Mouse (Mus musculus) neutrophil, adult 5-6 weeks (primary cell): ENCODE data around the gene 1500009L16Rik. TPM values are rescaled to one million over a fixed set of nuclear protein-coding genes. Genes with fewer than 3 reads are reported as not detected.
A peak's percentile ranks its signal among the peaks of the same experiment; 100 is the strongest.

Source experiments
- ATAC-seq: fragments of 151-379, 151-347 bp; 2 replicates; pipeline ENCODE4 v1.8.0; 2017; ENCODE audit warnings: mild to moderate bottlenecking, moderate TSS enrichment; ENCODE audit not compliant: insufficient number of reproducible peaks, poor library complexity, low FRiP score, severe bottlenecking; ENCODE audit errors: extremely low read depth
- total RNA-seq: library from RNA; stranded (forward); fragments of 200-1000 nt; gene quantifications from 2 replicates; pipeline ENCODE4 v1.2.3, GENCODE M21; 2017

The 1500009L16Rik gene
- total RNA-seq, 1 experiment from 2014 or later = not detected

GRCm38 (mm10) chr10:83757343-83757962, 34.8 kb downstream of the 1500009L16Rik start:
- ATAC-seq = no peak

GRCm38 (mm10) chr10:83758732-83759131, 36.1 kb downstream of the 1500009L16Rik start:
- ATAC-seq = no peak

- ATAC-seq = no peak
These were observed 37.9 kb downstream of the 1500009L16Rik start for GRCm38 (mm10) chr10:83760535-83760934.

GRCm38 (mm10) chr10:83763891-83764290, 41.2 kb downstream of the 1500009L16Rik start:
- no peak for ATAC-seq

- ATAC-seq = no peak
These were observed 44.2 kb downstream of the 1500009L16Rik start for GRCm38 (mm10) chr10:83766882-83767281.

- ATAC-seq = no peak
These were observed 53.7 kb downstream of the 1500009L16Rik start for GRCm38 (mm10) chr10:83776272-83776878.

- no peak for ATAC-seq
These were observed 54.6 kb downstream of the 1500009L16Rik start for GRCm38 (mm10) chr10:83777253-83777652.

GRCm38 (mm10) chr10:83781854-83782253, 59.2 kb downstream of the 1500009L16Rik start:
- no peak for ATAC-seq

GRCm38 (mm10) chr10:83782371-83783120, 59.9 kb downstream of the 1500009L16Rik start:
- ATAC-seq = no peak

GRCm38 (mm10) chr10:83785003-83785402, 62.3 kb downstream of the 1500009L16Rik start:
- no peak for ATAC-seq

GRCm38 (mm10) chr10:83785627-83786392, 63.1 kb downstream of the 1500009L16Rik start:
- ATAC-seq = no peak

GRCm38 (mm10) chr10:83795088-83795487, 72.4 kb downstream of the 1500009L16Rik start:
- ATAC-seq = 0 out of 2 replicates have a peak, but pooled peaks have one; percentile 13

GRCm38 (mm10) chr10:83795500-83795899, 72.8 kb downstream of the 1500009L16Rik start:
- no peak for ATAC-seq

- ATAC-seq = no peak
These were observed 81.4 kb downstream of the 1500009L16Rik start for GRCm38 (mm10) chr10:83804021-83804420.

GRCm38 (mm10) chr10:83805201-83805718, 82.6 kb downstream of the 1500009L16Rik start:
- ATAC-seq = no peak

- no peak for ATAC-seq
These were observed 84.6 kb downstream of the 1500009L16Rik start for GRCm38 (mm10) chr10:83807251-83807650.
